Mouse (Mus musculus): Measurements from ENCODE around the gene Myzap. TPM values are rescaled to one million over a fixed set of nuclear protein-coding genes. Genes with fewer than 3 reads are reported as not detected.
A peak's percentile ranks its signal among the peaks of the same experiment; 100 is the strongest.
"Not testable (repeated sequence)": the region's sequence is repeated elsewhere in the genome, so short reads cannot be mapped to it uniquely, and the experiment has no call there.

Myzap gene
- polyA plus RNA-seq, 1 experiment from 2014 or later: 3.7 TPM

- Histone ChIP-seq H3K9me3 (ENCODE audit: low read length) (no peaks in the 10 kb centered on the region), H3K36me3 (replicated peaks; ENCODE audit: insufficient read depth, low read length) (no peaks in the 10 kb centered on the region; the same call in 1 of the 2 replicates), H3K4me3 (ENCODE audit: low read depth, low read length) (no peak overlapping the region), H3K4me2 (ENCODE audit: low read depth, low read length) (no peak overlapping the region), H3K9ac (replicated peaks) (no peak overlapping the region), H3K27me3 (ENCODE audit: insufficient read depth, low read length) (no peaks in the 10 kb centered on the region), H3K27ac (ENCODE audit: low read depth) (no peak overlapping the region), H3K4me1 (ENCODE audit: insufficient read depth) (peaks cover 3% of the 10 kb centered on the region; the same call in 1 of the 2 replicates)
- 67% methylated on average over 4 of the region's 4 CpGs for WGBS (ENCODE audit: insufficient replicate concordance)
- TF ChIP-seq CTCF (IDR thresholded peaks at IDR 0.05; ENCODE audit: low read depth) (no peak), EP300 (IDR thresholded peaks at IDR 0.05; ENCODE audit: low read depth) (no peak)
- no peak for DNase-seq
- ATAC-seq: no peak
These were observed 29.8 kb upstream of the Myzap start for GRCm38 (mm10) chr9:71621968-71622367.

GRCm38 (mm10) chr9:71620116-71620515 is 28.0 kb upstream of the Myzap start:
- not testable (repeated sequence) for H3K27me3 ChIP-seq (ENCODE audit: insufficient read depth, low read length); H3K4me1 ChIP-seq (ENCODE audit: insufficient read depth); ATAC-seq; H3K4me2 ChIP-seq (ENCODE audit: low read depth, low read length); H3K9ac ChIP-seq (replicated peaks); H3K4me3 ChIP-seq (ENCODE audit: low read depth, low read length); H3K36me3 ChIP-seq (replicated peaks; ENCODE audit: insufficient read depth, low read length); DNase-seq; H3K27ac ChIP-seq (ENCODE audit: low read depth); H3K9me3 ChIP-seq (ENCODE audit: low read length)
- 82% methylated on average over 5 of the region's 5 CpGs for WGBS (ENCODE audit: insufficient replicate concordance)

GRCm38 (mm10) chr9:71617363-71617762 is 25.2 kb upstream of the Myzap start:
- TF ChIP-seq CTCF (IDR thresholded peaks at IDR 0.05; ENCODE audit: low read depth): peak; percentile 74
- no peak for TF ChIP-seq EP300 (IDR thresholded peaks at IDR 0.05; ENCODE audit: low read depth)
- Histone ChIP-seq H3K4me3 (ENCODE audit: low read depth, low read length) (no peak overlapping the region), H3K9me3 (ENCODE audit: low read length) (no peaks in the 10 kb centered on the region), H3K9ac (replicated peaks) (no peak overlapping the region), H3K27me3 (ENCODE audit: insufficient read depth, low read length) (no peaks in the 10 kb centered on the region), H3K36me3 (replicated peaks; ENCODE audit: insufficient read depth, low read length) (no peaks in the 10 kb centered on the region), H3K27ac (ENCODE audit: low read depth) (no peak overlapping the region), H3K4me2 (ENCODE audit: low read depth, low read length) (no peak overlapping the region), H3K4me1 (ENCODE audit: insufficient read depth) (no peaks in the 10 kb centered on the region)
- ATAC-seq (no peak), DNase-seq (peak; percentile 50)
- 41% methylated on average over 8 of the region's 8 CpGs for WGBS (ENCODE audit: insufficient replicate concordance)

DNA sequence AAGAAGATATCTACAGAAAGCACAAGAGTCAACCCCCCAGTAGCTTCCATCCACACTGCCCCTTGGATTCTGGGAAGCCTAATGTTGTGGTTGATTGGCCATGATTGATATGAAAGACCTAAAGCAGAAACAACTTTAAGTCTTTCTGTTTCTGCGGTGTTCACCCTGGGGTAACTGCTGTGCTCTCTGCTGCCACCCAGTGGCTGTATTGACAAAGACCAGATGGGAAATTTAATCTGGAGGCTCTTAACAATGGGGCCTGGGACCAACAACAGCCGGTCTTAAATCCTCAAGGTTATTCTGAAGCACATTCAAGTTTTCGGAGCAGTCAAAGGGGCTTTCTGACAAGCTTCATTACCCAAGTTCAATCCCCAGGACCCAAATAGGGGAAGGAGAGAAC is 24.0 kb upstream of the Myzap start:
- peak; percentile 80 for DNase-seq
- Histone ChIP-seq H3K4me3 (ENCODE audit: low read depth, low read length) (no peak overlapping the region), H3K9ac (replicated peaks) (no peak overlapping the region), H3K36me3 (replicated peaks; ENCODE audit: insufficient read depth, low read length) (no peaks in the 10 kb centered on the region), H3K4me1 (ENCODE audit: insufficient read depth) (no peaks in the 10 kb centered on the region), H3K9me3 (ENCODE audit: low read length) (no peaks in the 10 kb centered on the region), H3K27me3 (ENCODE audit: insufficient read depth, low read length) (no peaks in the 10 kb centered on the region), H3K27ac (ENCODE audit: low read depth) (no peak overlapping the region), H3K4me2 (ENCODE audit: low read depth, low read length) (no peak overlapping the region; the same call in 1 of the 2 replicates)
- 8% methylated on average over 3 of the region's 3 CpGs for WGBS (ENCODE audit: insufficient replicate concordance)
- peak; percentile 93 for TF ChIP-seq CTCF (IDR thresholded peaks at IDR 0.05; ENCODE audit: low read depth)
- TF ChIP-seq EP300 (IDR thresholded peaks at IDR 0.05; ENCODE audit: low read depth): no peak
- ATAC-seq: peak; percentile 40; the same call in 1 of the 2 replicates

GRCm38 (mm10) chr9:71614643-71615042 is 22.5 kb upstream of the Myzap start:
- no peak overlapping the region for H3K4me3 ChIP-seq (ENCODE audit: low read depth, low read length)
- ATAC-seq: no peak
- no peaks in the 10 kb centered on the region for H3K27me3 ChIP-seq (ENCODE audit: insufficient read depth, low read length)
- H3K9me3 ChIP-seq (ENCODE audit: low read length): no peaks in the 10 kb centered on the region
- DNase-seq: peak; percentile 72
- no peaks in the 10 kb centered on the region for H3K4me1 ChIP-seq (ENCODE audit: insufficient read depth)
- no peak overlapping the region for H3K9ac ChIP-seq (replicated peaks)
- no peaks in the 10 kb centered on the region for H3K36me3 ChIP-seq (replicated peaks; ENCODE audit: insufficient read depth, low read length)
- H3K4me2 ChIP-seq (ENCODE audit: low read depth, low read length): no peak overlapping the region
- 12% methylated on average over 2 of the region's 2 CpGs for WGBS (ENCODE audit: insufficient replicate concordance)
- H3K27ac ChIP-seq (ENCODE audit: low read depth): no peak overlapping the region
- TF ChIP-seq CTCF (IDR thresholded peaks at IDR 0.05; ENCODE audit: low read depth) (peak; percentile 88), EP300 (IDR thresholded peaks at IDR 0.05; ENCODE audit: low read depth) (no peak)

DNA sequence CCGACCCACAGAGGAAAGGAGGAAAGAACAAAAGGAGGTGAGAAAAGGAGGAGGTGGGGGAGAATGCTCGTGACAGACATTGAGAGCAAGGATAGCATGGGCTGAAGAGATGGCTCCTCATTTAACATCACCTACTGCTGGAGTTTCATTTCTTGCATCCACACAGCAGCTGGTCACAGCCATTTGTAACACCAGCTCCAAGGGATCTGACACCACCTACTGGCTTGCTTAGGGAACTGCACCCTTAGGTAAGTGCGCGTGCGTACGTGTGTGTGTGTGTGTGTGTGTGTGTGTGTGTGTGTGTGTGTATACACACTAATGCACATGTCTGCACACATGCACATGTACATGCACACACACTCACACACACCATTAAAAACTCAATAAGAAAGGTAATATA is 20.8 kb upstream of the Myzap start:
- Histone ChIP-seq H3K9ac (replicated peaks) (no peak overlapping the region), H3K9me3 (ENCODE audit: low read length) (no peaks in the 10 kb centered on the region), H3K36me3 (replicated peaks; ENCODE audit: insufficient read depth, low read length) (no peaks in the 10 kb centered on the region), H3K27me3 (ENCODE audit: insufficient read depth, low read length) (no peaks in the 10 kb centered on the region), H3K4me3 (ENCODE audit: low read depth, low read length) (no peak overlapping the region), H3K4me2 (ENCODE audit: low read depth, low read length) (no peak overlapping the region), H3K27ac (ENCODE audit: low read depth) (no peak overlapping the region), H3K4me1 (ENCODE audit: insufficient read depth) (no peaks in the 10 kb centered on the region)
- DNase-seq: peak; percentile 47
- 79% methylated on average over 6 of the region's 6 CpGs for WGBS (ENCODE audit: insufficient replicate concordance)
- no peak for ATAC-seq
- TF ChIP-seq EP300 (IDR thresholded peaks at IDR 0.05; ENCODE audit: low read depth): no peak
- peak; percentile 84 for TF ChIP-seq CTCF (IDR thresholded peaks at IDR 0.05; ENCODE audit: low read depth)

DNA sequence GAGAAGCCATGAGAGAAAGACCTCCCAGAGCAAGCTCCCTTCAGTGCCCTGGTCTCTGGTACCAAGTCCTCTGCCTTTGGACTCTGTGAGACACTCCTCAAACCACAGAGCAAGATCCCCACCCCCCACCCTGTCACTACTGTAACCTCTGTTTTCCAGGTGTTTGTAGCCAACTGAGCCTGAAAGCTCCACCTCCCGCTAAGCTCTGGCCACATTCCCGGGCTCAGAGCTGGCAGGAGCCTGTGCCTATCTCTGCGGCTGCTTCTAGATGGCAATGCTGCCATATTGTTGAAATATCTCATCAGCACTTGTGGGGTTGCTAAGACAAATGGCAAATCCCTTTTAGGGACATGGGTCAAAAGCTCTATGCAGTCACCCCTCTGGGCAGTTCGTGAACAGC is 19.7 kb upstream of the Myzap start:
- TF ChIP-seq CTCF (IDR thresholded peaks at IDR 0.05; ENCODE audit: low read depth) (no peak), EP300 (IDR thresholded peaks at IDR 0.05; ENCODE audit: low read depth) (no peak)
- DNase-seq: no peak
- Histone ChIP-seq H3K4me3 (ENCODE audit: low read depth, low read length) (no peak overlapping the region), H3K9me3 (ENCODE audit: low read length) (no peaks in the 10 kb centered on the region), H3K27ac (ENCODE audit: low read depth) (no peak overlapping the region), H3K27me3 (ENCODE audit: insufficient read depth, low read length) (no peaks in the 10 kb centered on the region), H3K36me3 (replicated peaks; ENCODE audit: insufficient read depth, low read length) (no peaks in the 10 kb centered on the region), H3K4me1 (ENCODE audit: insufficient read depth) (no peaks in the 10 kb centered on the region), H3K9ac (replicated peaks) (no peak overlapping the region), H3K4me2 (ENCODE audit: low read depth, low read length) (no peak overlapping the region)
- no peak for ATAC-seq
- WGBS (ENCODE audit: insufficient replicate concordance): 75% methylated on average over 4 of the region's 4 CpGs
